In the genomic region with DNA sequence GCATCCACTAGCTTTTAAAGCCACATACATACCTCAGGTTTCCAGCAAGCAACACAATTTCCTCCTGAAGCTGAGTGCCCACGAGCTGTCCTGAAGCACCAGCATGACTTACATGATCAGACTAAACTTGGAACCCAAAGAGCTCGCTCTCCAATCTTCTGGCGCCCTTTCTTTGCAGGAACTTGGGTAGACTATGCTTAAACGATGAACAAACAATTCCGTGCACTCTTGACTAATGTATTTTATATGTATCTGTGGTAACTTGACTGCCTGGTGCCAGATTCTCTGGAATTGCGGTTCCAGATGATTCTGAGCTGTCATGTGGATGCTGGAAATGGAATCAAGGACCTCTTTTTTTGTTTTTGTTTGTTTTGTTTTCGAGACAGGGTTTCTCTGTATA, we compare ENCODE assay signal across 7 mouse cellular contexts. TPM values are rescaled to one million over a fixed set of nuclear protein-coding genes. Genes with fewer than 3 reads are reported as not detected.
A peak's percentile ranks its signal among the peaks of the same experiment; 100 is the strongest.
DNase-seq lines count a peak whose midpoint lies in the region; ATAC-seq and TF ChIP-seq lines count a peak whose summit lies in the region.

No protein-coding gene starts in this region.

- peaks cover 56% of the 10 kb centered on the region for H3K4me1 ChIP-seq in megakaryocyte, embryonic 14.5 days
- H3K4me1 ChIP-seq in forebrain, embryonic 11.5 days (replicated peaks; ENCODE audit: control insufficient read depth, insufficient read depth, low read length): peaks cover 6% of the 10 kb centered on the region; the same call in 1 of the 2 replicates
- peaks cover 18% of the 10 kb centered on the region for H3K4me1 ChIP-seq in limb, embryonic 14.5 days (ENCODE audit: control insufficient read depth, insufficient read depth, low read length)
- no peaks in the 10 kb centered on the region for H3K4me1 ChIP-seq in stomach, postnatal 0 days (replicated peaks; ENCODE audit: control insufficient read depth, insufficient read depth)

- no peak for TF ChIP-seq CTCF in stomach, postnatal 0 days (IDR thresholded peaks at IDR 0.05; ENCODE audit: low read depth)

- H3K27me3 ChIP-seq in megakaryocyte, embryonic 14.5 days (replicated peaks): no peaks in the 10 kb centered on the region
- no peaks in the 10 kb centered on the region for H3K27me3 ChIP-seq in forebrain, embryonic 11.5 days (ENCODE audit: control insufficient read depth, insufficient read depth, low read length)
- no peaks in the 10 kb centered on the region for H3K27me3 ChIP-seq in limb, embryonic 14.5 days (ENCODE audit: control insufficient read depth, insufficient read depth, low read length)
- H3K27me3 ChIP-seq in stomach, postnatal 0 days (ENCODE audit: control insufficient read depth, insufficient read depth, low read length): no peaks in the 10 kb centered on the region

- TF ChIP-seq EP300 in stomach, postnatal 0 days (optimal IDR thresholded peaks at IDR 0.05): no peak

- H3K36me3 ChIP-seq in megakaryocyte, embryonic 14.5 days (replicated peaks; ENCODE audit: low read length): peaks cover 61% of the 10 kb centered on the region
- peaks cover 8% of the 10 kb centered on the region for H3K36me3 ChIP-seq in forebrain, embryonic 11.5 days (ENCODE audit: control insufficient read depth, insufficient read depth, low read length)
- peaks cover 43% of the 10 kb centered on the region for H3K36me3 ChIP-seq in limb, embryonic 14.5 days (ENCODE audit: control insufficient read depth, insufficient read depth, low read length)
- H3K36me3 ChIP-seq in stomach, postnatal 0 days (ENCODE audit: control insufficient read depth, insufficient read depth, low read length): peaks cover 10% of the 10 kb centered on the region

- 42% methylated on average over 7 of the region's 7 CpGs for WGBS in forebrain, embryonic 11.5 days
- WGBS in limb, embryonic 14.5 days: 30% methylated on average over 7 of the region's 7 CpGs
- 26% methylated on average over 7 of the region's 7 CpGs for WGBS in stomach, postnatal 0 days

- ATAC-seq in megakaryocyte, adult 5-6 weeks (ENCODE audit: poor library complexity, severe bottlenecking): no peak
- ATAC-seq in forebrain, embryonic 11.5 days (replicated peaks; ENCODE audit: low FRiP score): no peak
- ATAC-seq in limb, embryonic 14.5 days (ENCODE audit: low FRiP score, low read depth): no peak
- no peak for ATAC-seq in stomach, postnatal 0 days (ENCODE audit: low FRiP score, low TSS enrichment)

- H3K9me3 ChIP-seq in megakaryocyte, embryonic 14.5 days: no peaks in the 10 kb centered on the region
- no peaks in the 10 kb centered on the region for H3K9me3 ChIP-seq in forebrain, embryonic 11.5 days (ENCODE audit: control insufficient read depth, low read length)
- no peaks in the 10 kb centered on the region for H3K9me3 ChIP-seq in limb, embryonic 14.5 days (ENCODE audit: control insufficient read depth, low read length)
- H3K9me3 ChIP-seq in stomach, postnatal 0 days (ENCODE audit: control insufficient read depth, low read length): no peaks in the 10 kb centered on the region

- DNase-seq in forebrain, embryonic 11.5 days (ENCODE audit: low spot score): no peak
- DNase-seq in limb, embryonic 14.5 days (ENCODE audit: low spot score): no peak
- DNase-seq in stomach, postnatal 0 days (ENCODE audit: low spot score): no peak
- DNase-seq in spleen, postnatal 36 days (ENCODE audit: low spot score in 2 of 2): no peak
- DNase-seq in gastrocnemius, adult 8-10 months (ENCODE audit: low spot score in 2 of 2): no peak

- H3K4me2 ChIP-seq in forebrain, embryonic 11.5 days (ENCODE audit: low read depth, low read length, severe bottlenecking): peak overlapping the region; percentile 76
- peak overlapping the region; percentile 74 for H3K4me2 ChIP-seq in limb, embryonic 14.5 days (replicated peaks; ENCODE audit: low read depth, low read length, severe bottlenecking)
- H3K4me2 ChIP-seq in stomach, postnatal 0 days (replicated peaks; ENCODE audit: low read depth): peak overlapping the region; percentile 82

- peak overlapping the region; percentile 95 for H3K4me3 ChIP-seq in megakaryocyte, embryonic 14.5 days (replicated peaks)
- H3K4me3 ChIP-seq in forebrain, embryonic 11.5 days (ENCODE audit: low read depth, low read length): peak overlapping the region; percentile 59
- H3K4me3 ChIP-seq in limb, embryonic 14.5 days (replicated peaks; ENCODE audit: low read length): peak overlapping the region; percentile 60
- H3K4me3 ChIP-seq in stomach, postnatal 0 days (ENCODE audit: low read depth, low read length): peak overlapping the region; percentile 55

- H3K9ac ChIP-seq in forebrain, embryonic 11.5 days (ENCODE audit: low read length): peak overlapping the region; percentile 77
- peak overlapping the region; percentile 67 for H3K9ac ChIP-seq in limb, embryonic 14.5 days (ENCODE audit: low read depth, low read length, severe bottlenecking)
- H3K9ac ChIP-seq in stomach, postnatal 0 days (ENCODE audit: low read length): no peak overlapping the region

- no peak overlapping the region for H3K27ac ChIP-seq in forebrain, embryonic 11.5 days (ENCODE audit: low read depth, low read length)
- H3K27ac ChIP-seq in limb, embryonic 14.5 days (replicated peaks; ENCODE audit: low read depth, low read length): peak overlapping the region; percentile 75
- no peak overlapping the region for H3K27ac ChIP-seq in stomach, postnatal 0 days (replicated peaks)

- TF ChIP-seq POLR2A in limb, embryonic 14.5 days (IDR thresholded peaks at IDR 0.05; ENCODE audit: borderline replicate concordance, extremely low read depth, insufficient read depth, insufficient read length): no peak

RNA-seq across cellular contexts. Expression of a gene that starts 1.0 kb away (rescaled TPM):
- polyA plus RNA-seq in megakaryocyte, embryonic 14.5 days (2012; ENCODE audit: insufficient read depth, low replicate concordance): 5.3 and 16.0 TPM in 2 replicates
- 7.7 and 8.4 TPM in 2 replicates for total RNA-seq in megakaryocyte, adult 5-6 weeks (2015)
- total RNA-seq in megakaryocyte, adult 5-6 weeks (2017): 15.2 and 17.3 TPM in 2 replicates
- polyA plus RNA-seq in forebrain, embryonic 11.5 days (2014; fragmentation: Nextera tagmentation; extraction: Ambion mirVana): 26.3 and 33.3 TPM in 2 replicates
- polyA plus RNA-seq in limb, embryonic 14.5 days (2012; rRNA removed): 36.4 and 45.8 TPM in 2 replicates
- polyA plus RNA-seq in limb, embryonic 14.5 days (2014; fragmentation: Nextera tagmentation; extraction: Ambion mirVana): 21.7 and 22.9 TPM in 2 replicates
- polyA plus RNA-seq in stomach, postnatal 0 days (2015; fragmentation: Nextera tagmentation; extraction: Ambion mirVana): 6.2 and 6.9 TPM in 2 replicates
- 10 to 100 TPM in 3 of 4 experiments, 1 to 10 TPM in 1; 10.0 to 12.5 (median 11.9) TPM for total RNA-seq in gastrocnemius, adult 8-10 months (2022)

RNA-seq across cellular contexts. Expression of a gene that starts 24.5 kb away (rescaled TPM):
- polyA plus RNA-seq in megakaryocyte, embryonic 14.5 days (2012; ENCODE audit: insufficient read depth, low replicate concordance): 26.0 and 29.8 TPM in 2 replicates
- total RNA-seq in megakaryocyte, adult 5-6 weeks (2015): 18.7 and 29.3 TPM in 2 replicates
- total RNA-seq in megakaryocyte, adult 5-6 weeks (2017): 19.3 and 19.6 TPM in 2 replicates
- polyA plus RNA-seq in forebrain, embryonic 11.5 days (2014; fragmentation: Nextera tagmentation; extraction: Ambion mirVana): 78.4 and 89.0 TPM in 2 replicates
- 64.8 and 69.4 TPM in 2 replicates for polyA plus RNA-seq in limb, embryonic 14.5 days (2012; rRNA removed)
- polyA plus RNA-seq in limb, embryonic 14.5 days (2014; fragmentation: Nextera tagmentation; extraction: Ambion mirVana): 59.9 and 67.8 TPM in 2 replicates
- polyA plus RNA-seq in stomach, postnatal 0 days (2015; fragmentation: Nextera tagmentation; extraction: Ambion mirVana): 32.2 and 34.8 TPM in 2 replicates
- 10 to 100 TPM; 10.1 to 10.9 (median 10.7) TPM for total RNA-seq in gastrocnemius, adult 8-10 months (2022)

RNA-seq across cellular contexts. Expression of a gene that starts 51.8 kb away (rescaled TPM):
- 26.0 and 40.5 TPM in 2 replicates for polyA plus RNA-seq in megakaryocyte, embryonic 14.5 days (2012; ENCODE audit: insufficient read depth, low replicate concordance)
- 9.7 and 20.1 TPM in 2 replicates for total RNA-seq in megakaryocyte, adult 5-6 weeks (2015)
- total RNA-seq in megakaryocyte, adult 5-6 weeks (2017): 51.1 and 55.3 TPM in 2 replicates
- 22.4 and 22.6 TPM in 2 replicates for polyA plus RNA-seq in forebrain, embryonic 11.5 days (2014; fragmentation: Nextera tagmentation; extraction: Ambion mirVana)
- 56.4 and 63.1 TPM in 2 replicates for polyA plus RNA-seq in limb, embryonic 14.5 days (2012; rRNA removed)
- 32.4 and 33.3 TPM in 2 replicates for polyA plus RNA-seq in limb, embryonic 14.5 days (2014; fragmentation: Nextera tagmentation; extraction: Ambion mirVana)
- 18.1 and 18.5 TPM in 2 replicates for polyA plus RNA-seq in stomach, postnatal 0 days (2015; fragmentation: Nextera tagmentation; extraction: Ambion mirVana)
- total RNA-seq in gastrocnemius, adult 8-10 months (2022): 10 to 100 TPM; 50.1 to 62.3 (median 53.8) TPM

RNA-seq across cellular contexts. Expression of a gene that starts 52.4 kb away (rescaled TPM):
- 652 and 1,719 TPM in 2 replicates for polyA plus RNA-seq in megakaryocyte, embryonic 14.5 days (2012; ENCODE audit: insufficient read depth, low replicate concordance)
- total RNA-seq in megakaryocyte, adult 5-6 weeks (2015): 114 and 143 TPM in 2 replicates
- 208 and 230 TPM in 2 replicates for total RNA-seq in megakaryocyte, adult 5-6 weeks (2017)
- 345 and 373 TPM in 2 replicates for polyA plus RNA-seq in forebrain, embryonic 11.5 days (2014; fragmentation: Nextera tagmentation; extraction: Ambion mirVana)
- 272 and 324 TPM in 2 replicates for polyA plus RNA-seq in limb, embryonic 14.5 days (2012; rRNA removed)
- 221 and 244 TPM in 2 replicates for polyA plus RNA-seq in limb, embryonic 14.5 days (2014; fragmentation: Nextera tagmentation; extraction: Ambion mirVana)
- 254 and 313 TPM in 2 replicates for polyA plus RNA-seq in stomach, postnatal 0 days (2015; fragmentation: Nextera tagmentation; extraction: Ambion mirVana)
- 100 to 1,000 TPM; 137 to 150 (median 140) TPM for total RNA-seq in gastrocnemius, adult 8-10 months (2022)
